Mouse (Mus musculus) MEL (cell line): Measurements from ENCODE around the gene Tex264. TPM values are rescaled to one million over a fixed set of nuclear protein-coding genes. Genes with fewer than 3 reads are reported as not detected.

Experiments
- DNase-seq: peaks from one replicate; pipeline ENCODE4 v3.0.0; 2011; ENCODE audit warnings: low read depth, low spot score
- H3K27ac ChIP-seq: 2 replicates; pipeline ENCODE4 v1.5.1; 2012; ENCODE audit warnings: low read depth, mild to moderate bottlenecking, control low read depth, low read length, moderate library complexity; ENCODE audit not compliant: control insufficient read depth
- H3K27me3 ChIP-seq, 2 experiments: fragments of 150-350 bp in 1 of 2; sonication (generic) in 1 of 2; 2 replicates each; pipeline ENCODE4 v1.6.1; 2012; ENCODE audit warnings: low read length in 2 of 2, mild to moderate bottlenecking in 2 of 2, improper control_type of control experiment in 1 of 2, moderate library complexity in 1 of 2; ENCODE audit not compliant: insufficient read depth in 2 of 2, control insufficient read depth in 1 of 2
- H3K36me3 ChIP-seq, 2 experiments: 2 replicates each; pipeline ENCODE4 v1.6.1; 2012 to 2014; ENCODE audit warnings: low read length in 2 of 2, improper control_type of control experiment in 1 of 2, inconsistent platforms in 1 of 2, mild to moderate bottlenecking in 1 of 2; ENCODE audit not compliant: insufficient read depth in 2 of 2, control insufficient read depth in 1 of 2
- H3K4me1 ChIP-seq, 2 experiments: fragments of 150-350 bp in 1 of 2; sonication (generic) in 1 of 2; 2 replicates each; pipeline ENCODE4 v1.6.1; 2012; ENCODE audit warnings: low read length in 2 of 2, improper control_type of control experiment in 1 of 2, mild to moderate bottlenecking in 1 of 2; ENCODE audit not compliant: insufficient read depth in 2 of 2, control insufficient read depth in 1 of 2
- H3K4me3 ChIP-seq, 2 experiments: fragments of 150-350 bp in 1 of 2; sonication (generic) in 1 of 2; 2 replicates each; pipeline ENCODE4 v1.5.1; 2012; ENCODE audit warnings: low read depth in 2 of 2, low read length in 2 of 2, mild to moderate bottlenecking in 2 of 2, moderate library complexity in 2 of 2, control low read depth in 1 of 2, improper control_type of control experiment in 1 of 2; ENCODE audit not compliant: control insufficient read depth in 1 of 2, insufficient read depth in 1 of 2
- H3K79me2 ChIP-seq: 2 replicates; pipeline ENCODE4 v1.6.1; 2012; ENCODE audit warnings: mild to moderate bottlenecking, low read length, moderate library complexity; ENCODE audit not compliant: control insufficient read depth, poor library complexity, insufficient read depth
- H3K9ac ChIP-seq: 2 replicates; pipeline ENCODE4 v1.6.1; 2012; ENCODE audit warnings: low read depth, mild to moderate bottlenecking, control low read depth, low read length, moderate library complexity; ENCODE audit not compliant: control insufficient read depth, poor library complexity, severe bottlenecking
- H3K9me3 ChIP-seq: fragments of 150-350 bp; sonication (generic); replicated peaks from 2 replicates; pipeline ENCODE4 v1.6.1; 2012; ENCODE audit warnings: mild to moderate bottlenecking, low read length, improper control_type of control experiment, moderate library complexity; ENCODE audit not compliant: insufficient read depth
- BHLHE40 ChIP-seq: IDR thresholded peaks from 2 replicates; pipeline ENCODE4 v1.6.1; 2012; ENCODE audit warnings: low read depth, mild to moderate bottlenecking, inconsistent platforms, low read length, improper control_type of control experiment, borderline replicate concordance
- CHD1 ChIP-seq: IDR thresholded peaks from 2 replicates; pipeline ENCODE4 v1.6.1; 2012; ENCODE audit warnings: low read depth, mild to moderate bottlenecking, inconsistent platforms, low read length, improper control_type of control experiment
- CTCF ChIP-seq, 3 experiments: IDR thresholded peaks in 2 of 3; conservative IDR thresholded peaks in 1 of 3; 2 replicates each; pipeline ENCODE4 v1.5.1; 2011 to 2012; ENCODE audit warnings: low read length in 3 of 3, low read depth in 2 of 3, mild to moderate bottlenecking in 2 of 3, improper control_type of control experiment in 1 of 3, inconsistent platforms in 1 of 3, mixed read lengths in 1 of 3, moderate library complexity in 1 of 3; ENCODE audit not compliant: control insufficient read depth in 1 of 3, insufficient read depth in 1 of 3, poor library complexity in 1 of 3, severe bottlenecking in 1 of 3
- E2F4 ChIP-seq: IDR thresholded peaks from 2 replicates; pipeline ENCODE4 v1.6.1; 2011; ENCODE audit warnings: low read depth, low read length, improper control_type of control experiment, borderline replicate concordance
- ETS1 ChIP-seq: IDR thresholded peaks from 2 replicates; pipeline ENCODE4 v1.6.1; 2012; ENCODE audit warnings: low read depth, mild to moderate bottlenecking, inconsistent platforms, low read length, improper control_type of control experiment, moderate library complexity
- JUND ChIP-seq: IDR thresholded peaks from 2 replicates; pipeline ENCODE4 v1.6.1; 2011; ENCODE audit warnings: low read depth, mild to moderate bottlenecking, improper control_type of control experiment, low read length
- MAFK ChIP-seq: IDR thresholded peaks from 2 replicates; pipeline ENCODE4 v1.6.1; 2011; ENCODE audit warnings: low read depth, mild to moderate bottlenecking, low read length, improper control_type of control experiment, borderline replicate concordance
- MAX ChIP-seq: IDR thresholded peaks from 2 replicates; pipeline ENCODE4 v1.6.1; 2011; ENCODE audit warnings: low read length, improper control_type of control experiment
- MAZ ChIP-seq: IDR thresholded peaks from 2 replicates; pipeline ENCODE4 v1.6.1; 2012; ENCODE audit warnings: low read depth, mild to moderate bottlenecking, inconsistent platforms, low read length, improper control_type of control experiment
- MEF2A ChIP-seq: IDR thresholded peaks from 2 replicates; pipeline ENCODE4 v1.6.1; 2014; ENCODE audit warnings: low read depth, mild to moderate bottlenecking, inconsistent platforms, low read length, improper control_type of control experiment; ENCODE audit not compliant: poor library complexity, insufficient replicate concordance, severe bottlenecking; ENCODE audit errors: extremely low read depth
- MXI1 ChIP-seq: IDR thresholded peaks from 2 replicates; pipeline ENCODE4 v1.6.1; 2011; ENCODE audit warnings: mild to moderate bottlenecking, low read depth, low read length, improper control_type of control experiment
- MYB ChIP-seq: IDR thresholded peaks from 2 replicates; pipeline ENCODE4 v1.6.1; 2011; ENCODE audit warnings: mild to moderate bottlenecking, low read depth, low read length, improper control_type of control experiment
- NELFE ChIP-seq: IDR thresholded peaks from 2 replicates; pipeline ENCODE4 v1.6.1; 2011; ENCODE audit warnings: low read depth, low read length, improper control_type of control experiment
- POLR2A ChIP-seq, 2 experiments: IDR thresholded peaks; 2 replicates each; pipeline ENCODE4 v1.6.1; 2011 to 2012; ENCODE audit warnings: low read length in 2 of 2, mild to moderate bottlenecking in 2 of 2, control low read depth in 1 of 2, improper control_type of control experiment in 1 of 2, low read depth in 1 of 2, moderate library complexity in 1 of 2; ENCODE audit not compliant: control insufficient read depth in 1 of 2, insufficient read depth in 1 of 2, poor library complexity in 1 of 2
- POLR2AphosphoS5 ChIP-seq: IDR thresholded peaks from 2 replicates; pipeline ENCODE4 v1.6.1; 2012; ENCODE audit warnings: low read depth, borderline replicate concordance, mild to moderate bottlenecking, inconsistent platforms, low read length, moderate library complexity, mixed read lengths
- RAD21 ChIP-seq: IDR thresholded peaks from 2 replicates; pipeline ENCODE4 v1.6.1; 2011; ENCODE audit warnings: mild to moderate bottlenecking, low read depth, low read length, improper control_type of control experiment
- RCOR1 ChIP-seq: IDR thresholded peaks from 2 replicates; pipeline ENCODE4 v1.6.1; 2012; ENCODE audit warnings: low read depth, mild to moderate bottlenecking, inconsistent platforms, low read length, improper control_type of control experiment
- SIN3A ChIP-seq: IDR thresholded peaks from 2 replicates; pipeline ENCODE4 v1.6.1; 2012; ENCODE audit warnings: low read length, improper control_type of control experiment, inconsistent platforms
- TBP ChIP-seq: IDR thresholded peaks from 2 replicates; pipeline ENCODE4 v1.8.0; 2011; ENCODE audit warnings: low read depth, low read length, improper control_type of control experiment
- UBTF ChIP-seq: IDR thresholded peaks from 2 replicates; pipeline ENCODE4 v1.6.1; 2012; ENCODE audit warnings: low read depth, mild to moderate bottlenecking, inconsistent platforms, low read length, improper control_type of control experiment, moderate library complexity, borderline replicate concordance; ENCODE audit not compliant: insufficient read depth
- ZC3H11A ChIP-seq: IDR thresholded peaks from 2 replicates; pipeline ENCODE4 v1.6.1; 2012; ENCODE audit warnings: low read depth, mild to moderate bottlenecking, inconsistent platforms, low read length, improper control_type of control experiment
- ZKSCAN1 ChIP-seq: IDR thresholded peaks from 2 replicates; pipeline ENCODE4 v1.6.1; 2012; ENCODE audit warnings: low read depth, mild to moderate bottlenecking, inconsistent platforms, low read length, improper control_type of control experiment, moderate library complexity
- polyA plus RNA-seq, 2 experiments: library from polyadenylated mRNA; stranded (reverse) in 1 of 2; unstranded in 1 of 2; fragments of >175 nt in 1 of 2; fragments of >200 nt in 1 of 2; gene quantifications; 2 replicates each; pipeline versions ENCODE4 v1.2.1 to v1.2.4; 2012; ENCODE audit warnings: low replicate concordance in 2 of 2, low read depth in 1 of 2; ENCODE audit not compliant: insufficient read length in 2 of 2, insufficient read depth in 1 of 2, missing spikeins in 1 of 2
- total RNA-seq: library from RNA; depleted of rRNA; stranded (reverse); fragments of 300-350 nt; gene quantifications from 2 replicates; pipeline ENCODE4 v1.2.3, GENCODE M21; 2012

Gene Tex264
- total and polyA plus RNA-seq, 3 experiments, result 47.1 to 87.6 TPM; not detected in 1

GRCm38 (mm10) chr9:106641346-106641745 lies 44.4 kb downstream of the Tex264 start:
- no peak for DNase-seq
- Histone ChIP-seq H3K4me3 (no peak overlapping the region), H3K79me2 (no peaks in the 10 kb centered on the region), H3K27me3 (peaks cover 5 to 6% of the 10 kb centered on the region in 2 experiments; a peak in 3 of 4 replicates), H3K27ac (no peak overlapping the region), H3K9me3 (no peaks in the 10 kb centered on the region), H3K4me1 (no peaks in the 10 kb centered on the region), H3K9ac (no peak overlapping the region), H3K36me3 (no peaks in the 10 kb centered on the region)
- TF ChIP-seq ZKSCAN1 (no peak), MAFK (no peak), UBTF (no peak), MYB (no peak), BHLHE40 (no peak), NELFE (no peak), ETS1 (no peak), MEF2A (no peak), JUND (no peak), POLR2AphosphoS5 (no peak), TBP (no peak), SIN3A (no peak), RAD21 (no peak), E2F4 (no peak), MAZ (no peak), POLR2A (IDR thresholded peaks at IDR 0.05; ENCODE audit: control insufficient read depth in 1 of 2, insufficient read depth in 1 of 2, low read depth in 1 of 2, low read length in 2 of 2, poor library complexity in 1 of 2) (no peak), MAX (no peak), MXI1 (no peak), CHD1 (no peak)
- TF ChIP-seq, all 39 proteins: peak for 0

- Histone ChIP-seq H3K9me3 (no peaks in the 10 kb centered on the region), H3K4me3 (no peak overlapping the region), H3K27ac (no peak overlapping the region), H3K4me1 (no peaks in the 10 kb centered on the region), H3K36me3 (no peaks in the 10 kb centered on the region), H3K27me3 (peaks cover 6 to 10% of the 10 kb centered on the region in 2 experiments; a peak in 3 of 4 replicates), H3K9ac (no peak overlapping the region), H3K79me2 (no peaks in the 10 kb centered on the region)
- DNase-seq, result no peak
- no peak for TF ChIP-seq CTCF (IDR thresholded peaks at IDR 0.05 in 2 of 3, conservative IDR thresholded peaks at IDR 0.05 in 1 of 3; ENCODE audit: control insufficient read depth in 1 of 3, insufficient read depth in 1 of 3, low read depth in 2 of 3, low read length in 3 of 3, poor library complexity in 1 of 3, severe bottlenecking in 1 of 3)
- TF ChIP-seq MYB, result no peak
- TF ChIP-seq RCOR1, result no peak
- TF ChIP-seq ZC3H11A, result no peak
These were observed 47.6 kb downstream of the Tex264 start for GRCm38 (mm10) chr9:106638154-106638553.
